Mouse (Mus musculus) colon, adult 2 months (tissue): ENCODE results near the gene Zfp40. TPM values are rescaled to one million over a fixed set of nuclear protein-coding genes. Genes with fewer than 3 reads are reported as not detected.

ENCODE experiments used
- polyA plus RNA-seq: library from polyadenylated mRNA; depleted of rRNA; stranded (reverse); fragments of >200 nt; gene quantifications from 2 replicates; pipeline ENCODE4 v1.2.3, GENCODE M21; 2012; rRNA removed

The Zfp40 gene
- 0.20 and 0.54 TPM in 2 replicates for polyA plus RNA-seq

DNA sequence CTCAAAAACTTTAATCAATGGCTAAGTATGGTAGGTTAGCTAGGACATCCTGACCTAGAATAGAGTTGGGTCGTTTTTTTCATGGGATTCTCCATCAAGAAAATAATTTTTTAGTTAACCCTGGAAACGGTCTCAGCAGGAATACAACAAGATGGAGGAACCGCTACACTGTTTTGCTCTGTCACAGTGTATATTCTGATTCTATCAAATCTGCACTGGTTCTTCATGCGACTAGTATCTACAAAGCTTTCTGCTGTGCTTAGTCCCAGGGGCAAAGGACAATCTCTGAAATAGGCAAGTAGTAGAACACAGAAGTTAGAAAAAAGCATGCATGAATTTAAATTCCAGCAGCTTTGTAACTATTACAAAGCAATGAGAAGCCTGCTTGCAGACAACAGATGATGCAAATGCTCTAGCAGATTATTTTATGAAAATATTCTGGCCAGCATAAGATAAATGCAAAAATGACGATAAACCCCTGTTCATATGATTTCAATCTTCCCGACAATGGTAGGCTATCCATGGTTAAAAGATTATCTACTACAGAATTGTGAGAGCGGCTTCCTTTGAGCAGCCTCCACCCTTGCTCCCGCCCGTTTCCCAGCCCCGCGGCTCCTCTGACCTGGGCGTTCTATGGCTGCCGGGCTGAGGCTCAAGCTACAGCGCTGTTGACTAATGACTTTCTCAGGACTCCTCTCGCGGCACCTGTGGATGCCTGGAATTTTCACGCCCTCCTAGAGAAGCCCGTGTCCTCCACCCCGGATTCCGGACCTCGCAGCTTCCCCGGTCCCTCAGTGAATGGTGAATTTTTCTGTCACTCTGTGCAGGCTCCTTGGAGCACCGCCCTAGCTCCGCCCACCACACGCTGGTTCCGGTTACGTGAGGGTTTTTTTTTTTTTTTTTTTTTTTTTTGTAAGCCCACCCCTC, at the start of gene Zfp40:
Gene Zfp40 (minus strand): TSS at position 800 of the 927 bp plus-strand sequence.

Other genes starting within 250 kb of the Zfp40 start
- not detected in 2 replicates for gene Vmn2r-ps130, start 132.1 kb downstream of the Zfp40 start, polyA plus RNA-seq
- gene Vmn2r114, start 119.3 kb upstream of the Zfp40 start, polyA plus RNA-seq, result not detected in 2 replicates
- not detected in 2 replicates for gene Vmn2r115, start 150.5 kb upstream of the Zfp40 start, polyA plus RNA-seq
- gene Vmn2r116, start 191.4 kb upstream of the Zfp40 start, polyA plus RNA-seq, result not detected in 2 replicates